Mouse (Mus musculus): ENCODE measurements at regions not wholly inside any gene's neighbourhood (a gene's known extent, or its start where the extent isn't known, plus 50 kb on each side); places are given as distances from the start of the nearest gene placed in this dataset.

- DNase-seq = no peak
Observed at GRCm38 (mm10) chr12:54577235-54577634, 79.1 kb downstream of the Sptssa start.

GRCm38 (mm10) chr12:54576821-54577220, 79.6 kb downstream of the Sptssa start:
- DNase-seq = no peak

GRCm38 (mm10) chr12:54572866-54573265, 83.5 kb downstream of the Sptssa start:
- DNase-seq = no peak

- DNase-seq = no peak
Observed at GRCm38 (mm10) chr12:54568078-54568931, 88.1 kb downstream of the Sptssa start.

GRCm38 (mm10) chr12:54567426-54567790, 89.0 kb downstream of the Sptssa start:
- no peak for DNase-seq

GRCm38 (mm10) chr12:54566532-54567425, 89.6 kb downstream of the Sptssa start:
- DNase-seq = no peak

- DNase-seq = no peak
Observed at GRCm38 (mm10) chr12:54561981-54562380, 94.4 kb downstream of the Sptssa start.

GRCm38 (mm10) chr12:54558106-54558505, 98.3 kb downstream of the Sptssa start:
- DNase-seq = peak; percentile 6 to 30

GRCm38 (mm10) chr12:54549659-54550058, 106.7 kb downstream of the Sptssa start:
- no peak for DNase-seq

GRCm38 (mm10) chr12:54545821-54546608, 110.4 kb downstream of the Sptssa start:
- peak; percentile 24 to 56 for DNase-seq

GRCm38 (mm10) chr12:54538320-54538705, 118.1 kb downstream of the Sptssa start:
- DNase-seq = no peak

- no peak for DNase-seq
Observed at GRCm38 (mm10) chr12:54537690-54538319, 118.6 kb downstream of the Sptssa start.

GRCm38 (mm10) chr12:54537022-54537421, 119.4 kb downstream of the Sptssa start:
- no peak for DNase-seq

- no peak for DNase-seq
Observed at GRCm38 (mm10) chr12:54535556-54536516, 120.5 kb downstream of the Sptssa start.

GRCm38 (mm10) chr12:54534910-54535309, 121.5 kb downstream of the Sptssa start:
- DNase-seq = no peak

GRCm38 (mm10) chr12:54533134-54533533, 123.2 kb downstream of the Sptssa start:
- no peak for DNase-seq

GRCm38 (mm10) chr12:54532062-54532461, 124.3 kb downstream of the Sptssa start:
- no peak for DNase-seq

- DNase-seq = no peak
Observed at GRCm38 (mm10) chr12:54528046-54528445, 128.3 kb downstream of the Sptssa start.

GRCm38 (mm10) chr12:54527577-54527976, 128.8 kb downstream of the Sptssa start:
- DNase-seq = no peak

- no peak for DNase-seq
Observed at GRCm38 (mm10) chr12:54520406-54520805, 136.0 kb downstream of the Sptssa start.

- no peak for DNase-seq
Observed at GRCm38 (mm10) chr12:54519370-54519769, 137.0 kb downstream of the Sptssa start.

Data from kidney, adult 8-10 months (tissue).